Mouse (Mus musculus) intestine, postnatal 0 days (tissue): ENCODE data around the gene Fbxl8. TPM values are rescaled to one million over a fixed set of nuclear protein-coding genes. Genes with fewer than 3 reads are reported as not detected.

Experiments used
- ATAC-seq: fragments of 200-750 bp; cut with Nextera tagmentation; 2 replicates; pipeline ENCODE4 v1.8.0; 2017; ENCODE audit warnings: mild to moderate bottlenecking, moderate TSS enrichment, moderate library complexity
- H3K27ac ChIP-seq: fragments of 300-500 bp; sonication (generic); 2 replicates; pipeline ENCODE4 v1.5.1; 2014; ENCODE audit warnings: mild to moderate bottlenecking, low read depth, low read length, moderate library complexity
- H3K27me3 ChIP-seq: fragments of 300-500 bp; sonication (generic); replicated peaks from 2 replicates; pipeline ENCODE4 v1.6.1; 2014; ENCODE audit warnings: low read length, mixed read lengths; ENCODE audit not compliant: control insufficient read depth, insufficient read depth
- H3K36me3 ChIP-seq: fragments of 300-500 bp; sonication (generic); 2 replicates; pipeline ENCODE4 v1.6.1; 2014; ENCODE audit warnings: mild to moderate bottlenecking, moderate library complexity; ENCODE audit not compliant: control insufficient read depth, insufficient read depth
- H3K4me1 ChIP-seq: fragments of 300-500 bp; sonication (generic); replicated peaks from 2 replicates; pipeline ENCODE4 v1.6.1; 2014; ENCODE audit warnings: antibody characterized with exemption, low read length, mixed read lengths; ENCODE audit not compliant: control insufficient read depth, insufficient read depth
- H3K4me2 ChIP-seq: fragments of 300-500 bp; sonication (generic); replicated peaks from 2 replicates; pipeline ENCODE4 v1.6.1; 2014; ENCODE audit warnings: low read depth, mild to moderate bottlenecking, moderate library complexity
- H3K4me3 ChIP-seq: fragments of 300-500 bp; sonication (generic); 2 replicates; pipeline ENCODE4 v1.5.1; 2014; ENCODE audit warnings: low read depth, low read length
- H3K9ac ChIP-seq: fragments of 300-500 bp; sonication (generic); 2 replicates; pipeline ENCODE4 v1.6.1; 2014; ENCODE audit warnings: mild to moderate bottlenecking, low read depth, low read length
- H3K9me3 ChIP-seq: fragments of 300-500 bp; sonication (generic); 2 replicates; pipeline ENCODE4 v1.6.1; 2016; ENCODE audit warnings: mixed run types; ENCODE audit not compliant: control insufficient read depth
- CTCF ChIP-seq: sonication (generic); IDR thresholded peaks from 2 replicates; pipeline ENCODE4 v1.5.1; 2016; ENCODE audit warnings: low read depth, mild to moderate bottlenecking, control low read depth, antibody characterized with exemption, moderate library complexity
- WGBS: fragments of 180-500 bp; shearing (Covaris S2); extraction: QIAGEN DNeasy Blood & Tissue Kit; methylation state at CpG from one replicate; pipeline ENCODE4 v1.1.7; 2014; 5-methylcytosine and 5-hydroxymethylcytosine counted together
- polyA plus RNA-seq: library from polyadenylated mRNA; unstranded; fragments of >200 nt; fragmentation: Nextera tagmentation; extraction: Ambion mirVana; gene quantifications from 2 replicates; pipeline ENCODE4 v1.2.1, GENCODE M21; 2015

The Fbxl8 gene
- polyA plus RNA-seq, 1 experiment from 2014 or later, result 6.0 TPM

GRCm38 (mm10) chr8:105263244-105263912 lies 1.1 kb upstream of the Fbxl8 start:
- 44% methylated on average over 16 of the region's 16 CpGs for WGBS
- Histone ChIP-seq H3K4me2 (peak overlapping the region; percentile 78), H3K36me3 (peaks cover 16% of the 10 kb centered on the region; the same call in 1 of the 2 replicates), H3K9me3 (no peaks in the 10 kb centered on the region), H3K27ac (no peak overlapping the region), H3K4me3 (peak overlapping the region; percentile 73), H3K4me1 (peaks cover 20% of the 10 kb centered on the region), H3K27me3 (peaks cover 19% of the 10 kb centered on the region), H3K9ac (no peak overlapping the region)
- peak; percentile 39; the same call in 1 of the 2 replicates for TF ChIP-seq CTCF
- no peak for ATAC-seq

- no peak for TF ChIP-seq CTCF
- peaks cover 23% of the 10 kb centered on the region for H3K27me3 ChIP-seq
- peaks cover 10% of the 10 kb centered on the region; the same call in 1 of the 2 replicates for H3K36me3 ChIP-seq
- peak overlapping the region; percentile 73 for H3K4me3 ChIP-seq
- peak; percentile 25; the same call in 1 of the 2 replicates for ATAC-seq
- H3K4me2 ChIP-seq, result peak overlapping the region; percentile 78
- no peaks in the 10 kb centered on the region for H3K9me3 ChIP-seq
- 8% methylated on average over 10 of the region's 10 CpGs for WGBS
- H3K9ac ChIP-seq, result peak overlapping the region; percentile 71
- peaks cover 25% of the 10 kb centered on the region for H3K4me1 ChIP-seq
- H3K27ac ChIP-seq, result no peak overlapping the region
Observed at GRCm38 (mm10) chr8:105265128-105265527, 680 bp downstream of the Fbxl8 start.

GRCm38 (mm10) chr8:105266775-105267174 lies 2.3 kb downstream of the Fbxl8 start:
- Histone ChIP-seq H3K27me3 (peaks cover 40% of the 10 kb centered on the region), H3K4me1 (peaks cover 28% of the 10 kb centered on the region), H3K4me2 (no peak overlapping the region), H3K36me3 (peaks cover 10% of the 10 kb centered on the region; the same call in 1 of the 2 replicates), H3K9me3 (no peaks in the 10 kb centered on the region), H3K27ac (no peak overlapping the region), H3K9ac (no peak overlapping the region), H3K4me3 (no peak overlapping the region)
- TF ChIP-seq CTCF, result no peak
- WGBS, result 64% methylated on average over 13 of the region's 13 CpGs
- no peak for ATAC-seq

- WGBS, result 15% methylated on average over 65 of the region's 65 CpGs
- H3K36me3 ChIP-seq, result peaks cover 10% of the 10 kb centered on the region; the same call in 1 of the 2 replicates
- H3K4me3 ChIP-seq, result peak overlapping the region; percentile 43
- H3K9ac ChIP-seq, result no peak overlapping the region
- no peak for ATAC-seq
- TF ChIP-seq CTCF, result no peak
- H3K27ac ChIP-seq, result no peak overlapping the region
- H3K4me1 ChIP-seq, result peaks cover 22% of the 10 kb centered on the region; the same call in 1 of the 2 replicates
- no peaks in the 10 kb centered on the region for H3K9me3 ChIP-seq
- peak overlapping the region; percentile 78 for H3K4me2 ChIP-seq
- H3K27me3 ChIP-seq, result peaks cover 57% of the 10 kb centered on the region
Observed at GRCm38 (mm10) chr8:105268342-105269074, 4.1 kb downstream of the Fbxl8 start.

- Histone ChIP-seq H3K4me2 (peak overlapping the region; percentile 78), H3K9me3 (no peaks in the 10 kb centered on the region), H3K4me1 (peaks cover 22% of the 10 kb centered on the region; the same call in 1 of the 2 replicates), H3K9ac (no peak overlapping the region), H3K4me3 (peak overlapping the region; percentile 43), H3K27me3 (peaks cover 58% of the 10 kb centered on the region), H3K27ac (no peak overlapping the region), H3K36me3 (peaks cover 10% of the 10 kb centered on the region; the same call in 1 of the 2 replicates)
- no peak for TF ChIP-seq CTCF
- ATAC-seq, result no peak
- 16% methylated on average over 10 of the region's 10 CpGs for WGBS
Observed at GRCm38 (mm10) chr8:105269075-105269458, 4.6 kb downstream of the Fbxl8 start.

- H3K4me2 ChIP-seq, result peak within 1 kb of the TSS; percentile 78
- 0 out of 2 replicates have a peak within 1 kb of the TSS, but pooled peaks have one; percentile 22 for H3K9ac ChIP-seq
- peaks cover 61% of the 10 kb centered on the region for H3K27me3 ChIP-seq
- no peak within 1 kb of the TSS for H3K27ac ChIP-seq
- no peaks in the 10 kb centered on the region for H3K9me3 ChIP-seq
- WGBS, result 2% methylated on average over 42 of the region's 42 CpGs
- peaks cover 10% of the 10 kb centered on the region; the same call in 1 of the 2 replicates for H3K36me3 ChIP-seq
- H3K4me3 ChIP-seq, result peak within 1 kb of the TSS; percentile 43
- ATAC-seq, result peak; percentile 65
- no peak for TF ChIP-seq CTCF
- H3K4me1 ChIP-seq, result peaks cover 22% of the 10 kb centered on the region; the same call in 1 of the 2 replicates
Observed at GRCm38 (mm10) chr8:105269461-105269947, 5.1 kb downstream of the Fbxl8 start, which contains the start of gene Hsf4. TSS of gene Hsf4 (plus strand) at chr8:105269801.
